Mouse (Mus musculus): Measurements from ENCODE around the gene Sar1b.

GRCm38 (mm10) chr11:51833393-51834066 lies 70.0 kb downstream of the Sar1b start:
- no peak for TF ChIP-seq CTCF (IDR thresholded peaks at IDR 0.05 in 2 of 3, conservative IDR thresholded peaks at IDR 0.05 in 1 of 3; ENCODE audit: control insufficient read depth in 1 of 3, insufficient read depth in 1 of 3, low read depth in 2 of 3, low read length in 3 of 3, poor library complexity in 1 of 3, severe bottlenecking in 1 of 3)
- TF ChIP-seq ELF1 (IDR thresholded peaks at IDR 0.05; ENCODE audit: low read depth, low read length) = no peak
- TF ChIP-seq ZC3H11A (IDR thresholded peaks at IDR 0.05; ENCODE audit: low read depth, low read length) = no peak
- TF ChIP-seq POLR2AphosphoS5 (IDR thresholded peaks at IDR 0.05; ENCODE audit: borderline replicate concordance, low read depth, low read length) = no peak

Measured in MEL (cell line).